Mouse (Mus musculus): ENCODE results near the gene Lmtk3. TPM values are rescaled to one million over a fixed set of nuclear protein-coding genes. Genes with fewer than 3 reads are reported as not detected.

Lmtk3 gene
- polyA plus RNA-seq, 1 experiment from 2014 or later, result 0.27 TPM

GRCm38 (mm10) chr7:45784524-45785372, 1.2 kb downstream of the Lmtk3 start, which contains the start of gene Sult2b1:
Sult2b1 (minus strand) TSS chr7:45784669.
- DNase-seq (ENCODE audit: low spot score) (peak; percentile 52), ATAC-seq (ENCODE audit: low FRiP score, low TSS enrichment) (peak; percentile 8; the same call in 1 of the 2 replicates)
- WGBS, result 18% methylated on average over 20 of the region's 20 CpGs
- H3K9me3 ChIP-seq (ENCODE audit: control insufficient read depth, low read length), result no peaks in the 10 kb centered on the region
- TF ChIP-seq EP300 (optimal IDR thresholded peaks at IDR 0.05) (no peak), CTCF (IDR thresholded peaks at IDR 0.05; ENCODE audit: low read depth) (no peak)
- H3K36me3 ChIP-seq (ENCODE audit: control insufficient read depth, insufficient read depth, low read length), result no peaks in the 10 kb centered on the region
- H3K4me3 ChIP-seq (ENCODE audit: low read depth, low read length), result peak within 1 kb of the TSS; percentile 55
- peak within 1 kb of the TSS; percentile 61 for H3K9ac ChIP-seq (ENCODE audit: low read length)
- no peaks in the 10 kb centered on the region; the same call in 1 of the 2 replicates for H3K27me3 ChIP-seq (ENCODE audit: control insufficient read depth, insufficient read depth, low read length)
- H3K4me2 ChIP-seq (replicated peaks; ENCODE audit: low read depth), result peak within 1 kb of the TSS; percentile 93
- peaks cover 6% of the 10 kb centered on the region; the same call in 1 of the 2 replicates for H3K4me1 ChIP-seq (replicated peaks; ENCODE audit: control insufficient read depth, insufficient read depth)
- H3K27ac ChIP-seq (replicated peaks), result no peak within 1 kb of the TSS

- ATAC-seq (ENCODE audit: low FRiP score, low TSS enrichment), result peak; percentile 21; the same call in 1 of the 2 replicates
- peak overlapping the region; percentile 68 for H3K4me2 ChIP-seq (replicated peaks; ENCODE audit: low read depth)
- no peaks in the 10 kb centered on the region for H3K9me3 ChIP-seq (ENCODE audit: control insufficient read depth, low read length)
- WGBS, result 2% methylated on average over 38 of the region's 42 CpGs
- H3K36me3 ChIP-seq (ENCODE audit: control insufficient read depth, insufficient read depth, low read length), result no peaks in the 10 kb centered on the region
- peak overlapping the region; percentile 48 for H3K9ac ChIP-seq (ENCODE audit: low read length)
- H3K27me3 ChIP-seq (ENCODE audit: control insufficient read depth, insufficient read depth, low read length), result no peaks in the 10 kb centered on the region; the same call in 1 of the 2 replicates
- peaks cover 6% of the 10 kb centered on the region; the same call in 1 of the 2 replicates for H3K4me1 ChIP-seq (replicated peaks; ENCODE audit: control insufficient read depth, insufficient read depth)
- peak overlapping the region; percentile 43 for H3K4me3 ChIP-seq (ENCODE audit: low read depth, low read length)
- no peak overlapping the region for H3K27ac ChIP-seq (replicated peaks)
- DNase-seq (ENCODE audit: low spot score), result no peak
- TF ChIP-seq CTCF (IDR thresholded peaks at IDR 0.05; ENCODE audit: low read depth) (peak; percentile 32; the same call in 1 of the 2 replicates), EP300 (optimal IDR thresholded peaks at IDR 0.05) (no peak)
Measured at GRCm38 (mm10) chr7:45785388-45786135, 2.0 kb downstream of the Lmtk3 start.

- H3K36me3 ChIP-seq (ENCODE audit: control insufficient read depth, insufficient read depth, low read length), result no peaks in the 10 kb centered on the region
- TF ChIP-seq CTCF (IDR thresholded peaks at IDR 0.05; ENCODE audit: low read depth), result no peak
- no peak for TF ChIP-seq EP300 (optimal IDR thresholded peaks at IDR 0.05)
- H3K9ac ChIP-seq (ENCODE audit: low read length), result no peak overlapping the region
- no peaks in the 10 kb centered on the region; the same call in 1 of the 2 replicates for H3K27me3 ChIP-seq (ENCODE audit: control insufficient read depth, insufficient read depth, low read length)
- no peaks in the 10 kb centered on the region for H3K9me3 ChIP-seq (ENCODE audit: control insufficient read depth, low read length)
- peak overlapping the region; percentile 43; the same call in 1 of the 2 replicates for H3K4me3 ChIP-seq (ENCODE audit: low read depth, low read length)
- H3K4me1 ChIP-seq (replicated peaks; ENCODE audit: control insufficient read depth, insufficient read depth), result peaks cover 6% of the 10 kb centered on the region; the same call in 1 of the 2 replicates
- H3K27ac ChIP-seq (replicated peaks), result no peak overlapping the region; the same call in 1 of the 2 replicates
- under 1% methylated on average over 14 of the region's 14 CpGs for WGBS
- peak overlapping the region; percentile 68 for H3K4me2 ChIP-seq (replicated peaks; ENCODE audit: low read depth)
- no peak for DNase-seq (ENCODE audit: low spot score)
- no peak for ATAC-seq (ENCODE audit: low FRiP score, low TSS enrichment)
Measured at GRCm38 (mm10) chr7:45786136-45786578, 2.6 kb downstream of the Lmtk3 start.

- no peak for TF ChIP-seq EP300 (optimal IDR thresholded peaks at IDR 0.05)
- no peak for TF ChIP-seq CTCF (IDR thresholded peaks at IDR 0.05; ENCODE audit: low read depth)
- no peaks in the 10 kb centered on the region for H3K9me3 ChIP-seq (ENCODE audit: control insufficient read depth, low read length)
- 0 out of 2 replicates have a peak, but pooled peaks have one; percentile 8 for ATAC-seq (ENCODE audit: low FRiP score, low TSS enrichment)
- 17% methylated on average over 17 of the region's 17 CpGs for WGBS
- H3K4me2 ChIP-seq (replicated peaks; ENCODE audit: low read depth), result peak overlapping the region; percentile 68; the same call in 1 of the 2 replicates
- H3K36me3 ChIP-seq (ENCODE audit: control insufficient read depth, insufficient read depth, low read length), result no peaks in the 10 kb centered on the region
- H3K9ac ChIP-seq (ENCODE audit: low read length), result no peak overlapping the region
- no peak for DNase-seq (ENCODE audit: low spot score)
- H3K27ac ChIP-seq (replicated peaks), result peak overlapping the region; percentile 40; the same call in 1 of the 2 replicates
- no peaks in the 10 kb centered on the region; the same call in 1 of the 2 replicates for H3K27me3 ChIP-seq (ENCODE audit: control insufficient read depth, insufficient read depth, low read length)
- peaks cover 6% of the 10 kb centered on the region; the same call in 1 of the 2 replicates for H3K4me1 ChIP-seq (replicated peaks; ENCODE audit: control insufficient read depth, insufficient read depth)
- H3K4me3 ChIP-seq (ENCODE audit: low read depth, low read length), result peak overlapping the region; percentile 43; the same call in 1 of the 2 replicates
Measured at GRCm38 (mm10) chr7:45786661-45787413, 3.3 kb downstream of the Lmtk3 start.

- peaks cover 6% of the 10 kb centered on the region; the same call in 1 of the 2 replicates for H3K4me1 ChIP-seq (replicated peaks; ENCODE audit: control insufficient read depth, insufficient read depth)
- no peaks in the 10 kb centered on the region for H3K36me3 ChIP-seq (ENCODE audit: control insufficient read depth, insufficient read depth, low read length)
- H3K4me3 ChIP-seq (ENCODE audit: low read depth, low read length), result no peak overlapping the region
- H3K27ac ChIP-seq (replicated peaks), result no peak overlapping the region
- 80% methylated on average over 22 of the region's 22 CpGs for WGBS
- no peaks in the 10 kb centered on the region; the same call in 1 of the 2 replicates for H3K27me3 ChIP-seq (ENCODE audit: control insufficient read depth, insufficient read depth, low read length)
- TF ChIP-seq EP300 (optimal IDR thresholded peaks at IDR 0.05) (no peak), CTCF (IDR thresholded peaks at IDR 0.05; ENCODE audit: low read depth) (no peak)
- DNase-seq (ENCODE audit: low spot score), result no peak
- H3K9me3 ChIP-seq (ENCODE audit: control insufficient read depth, low read length), result no peaks in the 10 kb centered on the region
- H3K4me2 ChIP-seq (replicated peaks; ENCODE audit: low read depth), result no peak overlapping the region
- no peak for ATAC-seq (ENCODE audit: low FRiP score, low TSS enrichment)
- no peak overlapping the region for H3K9ac ChIP-seq (ENCODE audit: low read length)
Measured at GRCm38 (mm10) chr7:45787642-45788041, 4.1 kb downstream of the Lmtk3 start.

Data from stomach, postnatal 0 days (tissue).